Mouse (Mus musculus): ENCODE results near the gene Cgnl1.

DNA sequence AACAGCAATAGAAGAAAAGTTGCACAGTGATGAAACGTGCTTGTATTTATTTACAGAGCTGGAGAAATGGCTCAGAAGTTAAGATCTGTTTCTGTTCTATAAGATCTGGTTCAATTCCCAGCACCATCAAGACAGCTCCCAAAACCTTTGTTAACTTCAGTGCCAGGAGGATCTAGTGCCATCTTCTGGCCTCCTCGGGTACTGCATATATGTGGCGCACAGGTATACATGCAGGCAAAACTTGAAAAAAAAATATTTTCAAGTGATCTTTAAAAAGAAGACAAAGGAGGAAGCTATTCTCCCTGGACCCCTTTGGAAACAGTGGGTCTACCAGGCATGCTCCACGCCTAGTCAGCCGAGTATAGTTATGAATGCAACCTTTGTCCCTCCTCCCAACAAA is 936 bp upstream of the Cgnl1 start:
- TF ChIP-seq CTCF (IDR thresholded peaks at IDR 0.05; ENCODE audit: borderline replicate concordance, insufficient read depth, low read depth, low read length), result peak; percentile 61
- TF ChIP-seq POLR2A (IDR thresholded peaks at IDR 0.05; ENCODE audit: borderline replicate concordance, insufficient read depth, low read length), result no peak
